Mouse (Mus musculus) cerebellum, postnatal 14 days (tissue): Measurements from ENCODE around the gene March4.

Experiments
- DNase-seq, 2 experiments: peaks; one replicate each; pipeline ENCODE4 v3.0.0; 2021; ENCODE audit warnings: mixed read lengths in 2 of 2

Gene March4

GRCm38 (mm10) chr1:72436967-72437366 is 99.8 kb downstream of the March4 start:
- no peak for DNase-seq

GRCm38 (mm10) chr1:72434510-72434909 is 102.2 kb downstream of the March4 start:
- no peak for DNase-seq

GRCm38 (mm10) chr1:72432579-72432978 is 104.2 kb downstream of the March4 start:
- no peak for DNase-seq

- no peak for DNase-seq
Observed at GRCm38 (mm10) chr1:72429107-72429807, 107.5 kb downstream of the March4 start.

- no peak for DNase-seq
Observed at GRCm38 (mm10) chr1:72428526-72428925, 108.2 kb downstream of the March4 start.

- no peak for DNase-seq
Observed at GRCm38 (mm10) chr1:72426456-72426855, 110.3 kb downstream of the March4 start.

GRCm38 (mm10) chr1:72422121-72422520 is 114.6 kb downstream of the March4 start:
- peak; percentile 86 to 94 for DNase-seq

- DNase-seq = no peak
Observed at GRCm38 (mm10) chr1:72420220-72420619, 116.5 kb downstream of the March4 start.

GRCm38 (mm10) chr1:72418744-72419655 is 117.7 kb downstream of the March4 start:
- DNase-seq = peak; percentile 41 to 74

GRCm38 (mm10) chr1:72414561-72415253 is 122.0 kb downstream of the March4 start:
- DNase-seq = peak in 1 of 2 experiments; percentile 35

GRCm38 (mm10) chr1:72414133-72414532 is 122.6 kb downstream of the March4 start:
- DNase-seq = peak in 1 of 2 experiments; percentile 36

GRCm38 (mm10) chr1:72413205-72413604 is 123.5 kb downstream of the March4 start:
- no peak for DNase-seq

GRCm38 (mm10) chr1:72411108-72411507 is 125.6 kb downstream of the March4 start:
- no peak for DNase-seq

GRCm38 (mm10) chr1:72409936-72410335 is 126.8 kb downstream of the March4 start:
- peak; percentile 65 to 84 for DNase-seq

- no peak for DNase-seq
Observed at GRCm38 (mm10) chr1:72406505-72407079, 130.1 kb downstream of the March4 start.

- no peak for DNase-seq
Observed at GRCm38 (mm10) chr1:72401331-72402069, 135.2 kb downstream of the March4 start.

- peak; percentile 94 to 95 for DNase-seq
Observed at GRCm38 (mm10) chr1:72400616-72401015, 136.1 kb downstream of the March4 start.

- DNase-seq = no peak
Observed at GRCm38 (mm10) chr1:72399720-72400401, 136.9 kb downstream of the March4 start.

GRCm38 (mm10) chr1:72390420-72390819 is 146.3 kb downstream of the March4 start:
- no peak for DNase-seq

GRCm38 (mm10) chr1:72383651-72384050 is 153.1 kb downstream of the March4 start:
- no peak for DNase-seq

- DNase-seq = peak; percentile 37 to 50
Observed at GRCm38 (mm10) chr1:72383056-72383455, 153.7 kb downstream of the March4 start.
